Mouse (Mus musculus) left cerebral cortex, adult 18-20 months (tissue): ENCODE data around the gene Gm20911. TPM values are rescaled to one million over a fixed set of nuclear protein-coding genes. Genes with fewer than 3 reads are reported as not detected.
"Not testable (repeated sequence)": the region's sequence is repeated elsewhere in the genome, so short reads cannot be mapped to it uniquely, and the experiment has no call there.

Source experiments
- DNase-seq, 2 experiments: peaks; one replicate each; pipeline ENCODE4 v3.0.0; 2021 to 2022; ENCODE audit warnings: low spot score in 2 of 2, mixed read lengths in 1 of 2
- long read RNA-seq, 2 experiments: library from polyadenylated mRNA; stranded (forward); transcript quantifications; one replicate each; pipeline ENCODE4 v2.0.0; 2021
- total RNA-seq, 2 experiments: library from RNA; stranded (reverse); gene quantifications; 2 replicates each; pipeline ENCODE4 v1.2.3; 2021

The Gm20911 gene
- not detected for total RNA-seq
- long read RNA-seq, experiment 1 = 0 reads
- long read RNA-seq, experiment 2 = 0 reads

DNA sequence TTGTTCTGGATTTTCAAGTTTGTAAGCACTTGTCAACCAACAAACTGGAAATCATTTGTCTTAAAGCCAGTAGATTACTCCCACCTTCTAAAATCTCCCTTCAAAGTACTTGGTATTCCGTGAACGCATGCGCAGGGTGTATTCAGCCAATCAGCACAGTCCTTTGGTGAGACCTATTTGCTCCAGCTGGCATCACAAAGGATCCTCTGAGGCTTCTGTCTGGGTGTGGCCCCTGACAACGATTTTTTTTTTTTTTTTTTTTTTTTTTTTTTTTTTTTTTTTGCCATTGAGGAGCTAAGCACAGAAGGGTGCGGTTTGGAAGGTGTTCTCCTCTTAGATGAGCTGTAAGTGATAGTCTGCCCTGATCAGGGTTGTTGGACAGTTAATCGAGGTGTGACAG is at the start of gene Gm20911:
Gene Gm20911 (plus strand): TSS at position 301 of the 400 bp plus-strand sequence.
- DNase-seq = not testable (repeated sequence)
